Mouse (Mus musculus): ENCODE results near the gene Tmem38b. TPM values are rescaled to one million over a fixed set of nuclear protein-coding genes. Genes with fewer than 3 reads are reported as not detected.
"Not testable (repeated sequence)": the region's sequence is repeated elsewhere in the genome, so short reads cannot be mapped to it uniquely, and the experiment has no call there.

Gene Tmem38b
- polyA plus RNA-seq, 1 experiment, result 47.0 TPM

DNA sequence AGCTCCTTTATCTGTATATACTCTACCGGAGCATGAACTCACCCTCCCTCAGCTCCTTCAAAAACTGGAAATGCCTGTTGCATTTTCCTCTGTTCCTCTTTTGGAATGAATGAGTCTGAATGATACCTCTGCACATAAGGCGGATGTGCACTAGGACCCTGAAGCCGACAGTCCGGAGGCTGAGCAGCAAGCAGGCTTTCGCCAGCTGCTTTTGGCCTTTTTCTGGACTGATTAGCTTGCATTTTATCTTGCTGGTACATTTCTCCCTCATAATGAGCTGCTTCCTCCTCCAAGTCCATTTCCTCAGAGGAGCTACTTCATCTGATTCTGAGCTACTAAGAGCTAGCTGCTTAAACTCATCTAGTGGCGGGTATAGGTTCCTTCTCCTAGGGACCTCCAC lies 19.4 kb upstream of the Tmem38b start:
- not testable (repeated sequence) for H3K4me1 ChIP-seq (ENCODE audit: control insufficient read depth, insufficient read depth, insufficient read length, low read length); H3K27ac ChIP-seq (replicated peaks; ENCODE audit: low read depth, low read length); H3K4me3 ChIP-seq (ENCODE audit: insufficient read depth, low read depth, low read length)

DNA sequence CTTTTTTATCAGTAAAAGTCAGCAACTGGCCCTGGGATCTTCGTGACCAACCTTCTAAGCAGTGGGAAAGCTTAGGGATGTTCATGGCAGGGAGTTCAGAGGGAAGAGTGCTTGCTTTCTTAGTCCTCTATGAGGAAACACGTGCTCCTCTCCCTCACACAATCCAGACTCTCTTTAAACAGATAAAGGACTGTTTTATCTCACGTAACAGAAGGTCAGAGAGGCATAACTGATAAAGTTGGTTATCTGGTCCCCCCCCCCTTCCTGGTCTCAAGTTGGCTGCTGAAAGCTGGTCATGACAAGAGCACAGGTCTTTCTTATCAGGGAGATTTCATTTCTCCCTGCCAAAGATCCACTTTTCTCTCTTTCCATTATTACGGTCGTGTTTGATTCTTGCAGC lies 7.5 kb upstream of the Tmem38b start:
- no peak overlapping the region for H3K27ac ChIP-seq (replicated peaks; ENCODE audit: low read depth, low read length)
- no peaks in the 10 kb centered on the region for H3K4me1 ChIP-seq (ENCODE audit: control insufficient read depth, insufficient read depth, insufficient read length, low read length)
- no peak overlapping the region for H3K4me3 ChIP-seq (ENCODE audit: insufficient read depth, low read depth, low read length)

DNA sequence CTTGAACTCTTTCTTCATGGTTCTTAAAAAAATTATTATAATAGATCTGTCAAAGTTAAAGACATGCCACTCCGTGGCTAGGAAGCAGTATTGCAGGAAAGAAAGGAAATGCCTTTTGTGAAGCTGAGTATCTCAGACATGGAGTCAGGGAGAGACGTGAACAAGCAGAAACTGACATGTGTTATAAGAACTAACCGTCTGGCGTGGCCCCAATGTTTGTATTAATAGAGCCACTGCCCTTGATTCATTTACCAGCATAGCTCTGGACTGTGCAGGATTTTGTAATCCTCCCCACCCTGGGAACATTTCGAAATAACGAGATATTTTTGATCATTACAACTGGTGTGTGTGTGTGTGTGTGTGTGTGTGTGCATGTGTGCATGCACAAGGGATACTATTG lies 2.1 kb upstream of the Tmem38b start:
- peaks cover 5% of the 10 kb centered on the region; the same call in 1 of the 2 replicates for H3K4me1 ChIP-seq (ENCODE audit: control insufficient read depth, insufficient read depth, insufficient read length, low read length)
- H3K4me3 ChIP-seq (ENCODE audit: insufficient read depth, low read depth, low read length), result no peak overlapping the region
- no peak overlapping the region for H3K27ac ChIP-seq (replicated peaks; ENCODE audit: low read depth, low read length)

- 0 out of 2 replicates have a peak overlapping the region, but pooled peaks have one; percentile 6 for H3K27ac ChIP-seq (replicated peaks; ENCODE audit: low read depth, low read length)
- H3K4me3 ChIP-seq (ENCODE audit: insufficient read depth, low read depth, low read length), result no peak overlapping the region
- peaks cover 5% of the 10 kb centered on the region; the same call in 1 of the 2 replicates for H3K4me1 ChIP-seq (ENCODE audit: control insufficient read depth, insufficient read depth, insufficient read length, low read length)
These were observed 1.0 kb upstream of the Tmem38b start for GRCm38 (mm10) chr4:53824831-53825230.

DNA sequence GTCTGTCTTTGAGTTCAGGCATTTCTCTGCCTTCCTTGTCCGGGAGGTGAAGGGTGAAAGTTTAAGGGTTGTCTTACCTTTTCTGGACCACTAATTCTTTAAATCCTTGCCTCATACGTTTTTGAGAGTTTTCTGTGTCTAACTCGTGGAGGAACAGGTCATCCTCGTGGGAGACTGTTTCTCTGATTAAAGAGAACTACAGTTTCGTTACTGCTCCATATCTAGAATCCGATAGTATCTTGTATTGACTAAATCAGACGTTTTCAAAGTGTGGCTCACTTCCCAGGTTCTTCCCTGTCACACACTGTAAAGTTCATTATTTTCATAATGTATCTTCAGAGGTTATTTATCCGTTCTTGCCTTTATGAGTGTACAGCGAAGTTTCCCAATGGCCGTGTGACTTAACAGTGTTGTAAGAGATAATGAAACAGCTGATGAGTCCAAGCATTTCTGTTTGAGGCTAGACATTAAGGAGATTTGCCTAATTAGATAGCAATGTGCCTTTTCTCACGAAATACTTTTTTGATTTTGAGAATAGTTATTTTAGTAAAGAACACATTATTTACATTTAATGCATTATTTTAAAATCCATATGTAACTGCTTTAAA lies 900 bp downstream of the Tmem38b start:
- Histone ChIP-seq H3K27ac (replicated peaks; ENCODE audit: low read depth, low read length) (peak overlapping the region; percentile 67), H3K4me1 (ENCODE audit: control insufficient read depth, insufficient read depth, insufficient read length, low read length) (peaks cover 5% of the 10 kb centered on the region), H3K4me3 (ENCODE audit: insufficient read depth, low read depth, low read length) (peak overlapping the region; percentile 76)

- no peak overlapping the region for H3K4me3 ChIP-seq (ENCODE audit: insufficient read depth, low read depth, low read length)
- no peak overlapping the region for H3K27ac ChIP-seq (replicated peaks; ENCODE audit: low read depth, low read length)
- peaks cover 8% of the 10 kb centered on the region for H3K4me1 ChIP-seq (ENCODE audit: control insufficient read depth, insufficient read depth, insufficient read length, low read length)
These were observed 2.0 kb downstream of the Tmem38b start for GRCm38 (mm10) chr4:53827869-53828268.

GRCm38 (mm10) chr4:53828914-53829313 lies 3.1 kb downstream of the Tmem38b start:
- peaks cover 8% of the 10 kb centered on the region for H3K4me1 ChIP-seq (ENCODE audit: control insufficient read depth, insufficient read depth, insufficient read length, low read length)
- H3K4me3 ChIP-seq (ENCODE audit: insufficient read depth, low read depth, low read length), result no peak overlapping the region
- H3K27ac ChIP-seq (replicated peaks; ENCODE audit: low read depth, low read length), result peak overlapping the region; percentile 52

GRCm38 (mm10) chr4:53830016-53830415 lies 4.2 kb downstream of the Tmem38b start:
- Histone ChIP-seq H3K27ac (replicated peaks; ENCODE audit: low read depth, low read length) (peak overlapping the region; percentile 41; the same call in 1 of the 2 replicates), H3K4me1 (ENCODE audit: control insufficient read depth, insufficient read depth, insufficient read length, low read length) (peaks cover 5% of the 10 kb centered on the region; the same call in 1 of the 2 replicates), H3K4me3 (ENCODE audit: insufficient read depth, low read depth, low read length) (no peak overlapping the region)

- Histone ChIP-seq H3K4me3 (ENCODE audit: insufficient read depth, low read depth, low read length) (no peak overlapping the region), H3K4me1 (ENCODE audit: control insufficient read depth, insufficient read depth, insufficient read length, low read length) (peaks cover 3% of the 10 kb centered on the region; the same call in 1 of the 2 replicates), H3K27ac (replicated peaks; ENCODE audit: low read depth, low read length) (no peak overlapping the region)
These were observed 4.7 kb downstream of the Tmem38b start for GRCm38 (mm10) chr4:53830579-53830978.

GRCm38 (mm10) chr4:53832321-53832720 lies 6.5 kb downstream of the Tmem38b start:
- no peak overlapping the region for H3K4me3 ChIP-seq (ENCODE audit: insufficient read depth, low read depth, low read length)
- H3K4me1 ChIP-seq (ENCODE audit: control insufficient read depth, insufficient read depth, insufficient read length, low read length), result peaks cover 3% of the 10 kb centered on the region; the same call in 1 of the 2 replicates
- H3K27ac ChIP-seq (replicated peaks; ENCODE audit: low read depth, low read length), result no peak overlapping the region

DNA sequence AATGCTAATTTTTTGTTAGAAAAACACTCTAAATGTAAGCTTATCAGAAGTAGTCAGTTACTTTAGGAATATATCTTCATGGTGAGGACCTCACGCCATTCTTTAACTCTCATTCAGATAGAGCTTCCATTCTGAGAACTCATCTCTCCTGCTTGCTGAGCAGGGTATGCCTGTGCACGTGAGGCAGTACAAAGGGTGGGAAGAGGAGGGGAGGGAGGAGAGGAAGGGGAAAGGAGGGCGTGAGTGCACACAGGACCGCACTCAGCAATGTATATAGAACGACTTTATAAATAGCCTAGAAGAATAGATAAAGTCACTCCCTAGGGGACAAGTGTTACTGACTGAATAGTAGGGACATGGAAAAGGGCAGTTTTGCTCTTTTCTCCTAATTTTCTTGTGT lies 11.1 kb downstream of the Tmem38b start:
- H3K27ac ChIP-seq (replicated peaks; ENCODE audit: low read depth, low read length), result no peak overlapping the region
- H3K4me3 ChIP-seq (ENCODE audit: insufficient read depth, low read depth, low read length), result no peak overlapping the region
- H3K4me1 ChIP-seq (ENCODE audit: control insufficient read depth, insufficient read depth, insufficient read length, low read length), result peaks cover 6% of the 10 kb centered on the region

- peaks cover 4% of the 10 kb centered on the region for H3K4me1 ChIP-seq (ENCODE audit: control insufficient read depth, insufficient read depth, insufficient read length, low read length)
These were observed 14.5 kb downstream of the Tmem38b start for GRCm38 (mm10) chr4:53840158-53840870.

GRCm38 (mm10) chr4:53843553-53843952 lies 17.7 kb downstream of the Tmem38b start:
- peaks cover 6% of the 10 kb centered on the region for H3K4me1 ChIP-seq (ENCODE audit: control insufficient read depth, insufficient read depth, insufficient read length, low read length)
- H3K4me3 ChIP-seq (ENCODE audit: insufficient read depth, low read depth, low read length), result no peak overlapping the region
- H3K27ac ChIP-seq (replicated peaks; ENCODE audit: low read depth, low read length), result no peak overlapping the region

More at GRCm38 (mm10) chr4:53840158-53840870, 14.5 kb downstream of the Tmem38b start:
- Histone ChIP-seq H3K27ac (replicated peaks; ENCODE audit: low read depth, low read length) (no peak overlapping the region), H3K4me3 (ENCODE audit: insufficient read depth, low read depth, low read length) (no peak overlapping the region)

DNA sequence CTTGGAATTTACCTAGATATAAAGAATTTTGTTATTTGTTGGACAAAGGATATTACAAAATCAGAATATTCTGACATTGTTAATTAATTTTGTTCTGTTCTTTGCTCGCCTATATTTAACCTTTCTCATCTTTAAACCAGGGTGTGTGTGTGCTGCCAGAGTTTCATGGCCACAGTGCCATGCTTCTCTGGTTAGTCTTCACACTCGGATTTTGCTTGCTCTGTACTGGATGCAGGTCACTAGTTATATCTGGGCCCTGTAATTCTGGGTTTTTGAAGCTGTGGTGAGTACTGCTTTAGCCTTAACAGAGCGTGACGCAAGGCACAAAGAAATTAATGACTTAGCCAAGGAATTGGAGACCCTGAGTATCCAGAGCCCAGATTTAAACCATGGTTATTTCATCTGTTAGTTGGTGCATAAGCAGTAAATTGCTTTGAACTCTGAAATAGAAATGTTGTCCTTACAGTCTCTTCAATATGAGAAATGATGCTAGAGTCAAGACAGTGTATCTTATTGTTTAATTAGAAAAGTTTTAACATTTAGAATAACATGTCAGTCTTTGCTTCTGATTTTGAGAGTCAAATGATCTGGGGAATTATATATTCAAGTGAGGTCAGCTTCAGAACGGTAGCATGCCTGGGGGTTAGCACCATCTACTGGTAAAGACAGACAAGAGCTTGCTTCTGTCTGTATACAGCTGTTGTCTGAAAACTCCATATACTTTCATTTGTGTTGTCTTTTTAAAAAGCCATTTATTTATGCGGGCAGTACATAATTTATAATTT lies 19.2 kb downstream of the Tmem38b start:
- peaks cover 4% of the 10 kb centered on the region for H3K4me1 ChIP-seq (ENCODE audit: control insufficient read depth, insufficient read depth, insufficient read length, low read length)
- H3K4me3 ChIP-seq (ENCODE audit: insufficient read depth, low read depth, low read length), result no peak overlapping the region
- no peak overlapping the region for H3K27ac ChIP-seq (replicated peaks; ENCODE audit: low read depth, low read length)

- no peak overlapping the region for H3K27ac ChIP-seq (replicated peaks; ENCODE audit: low read depth, low read length)
- no peak overlapping the region for H3K4me3 ChIP-seq (ENCODE audit: insufficient read depth, low read depth, low read length)
- peaks cover 2% of the 10 kb centered on the region; the same call in 1 of the 2 replicates for H3K4me1 ChIP-seq (ENCODE audit: control insufficient read depth, insufficient read depth, insufficient read length, low read length)
These were observed 19.8 kb downstream of the Tmem38b start for GRCm38 (mm10) chr4:53845656-53846055.
